Mouse (Mus musculus): ENCODE measurements at regions not wholly inside any gene's neighbourhood (a gene's known extent, or its start where the extent isn't known, plus 50 kb on each side); places are given as distances from the start of the nearest gene placed in this dataset.

DNA sequence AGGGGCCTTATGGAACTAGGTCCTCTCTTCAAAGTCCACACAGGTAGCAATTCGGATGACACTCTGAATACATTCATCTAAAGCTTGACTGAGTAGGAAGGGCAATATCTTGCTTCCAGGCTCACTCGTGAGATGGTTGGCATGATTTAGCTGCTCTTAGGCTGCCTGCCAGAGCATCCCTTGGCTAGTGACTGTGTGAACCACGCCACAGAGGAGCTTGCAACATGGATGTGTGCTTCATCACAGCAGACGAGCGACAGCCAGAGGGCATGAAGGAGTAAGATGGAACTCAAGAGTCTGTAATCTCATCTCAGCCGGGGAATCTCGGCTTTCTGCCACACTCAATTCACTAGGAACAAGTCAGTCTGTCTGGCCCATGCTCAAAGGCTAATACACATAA, 127.3 kb downstream of the CK137956 start:
- TF ChIP-seq POLR2A (IDR thresholded peaks at IDR 0.05; ENCODE audit: low read depth, low read length) (no peak), CTCF (IDR thresholded peaks at IDR 0.05; ENCODE audit: extremely low read depth, insufficient read length, insufficient replicate concordance, low read depth, low read length) (no peak)

Measured in small intestine, adult 2 months (tissue).